Mouse (Mus musculus) adrenal gland, postnatal 25 days (tissue): ENCODE measurements around the gene H3f3a. TPM values are rescaled to one million over a fixed set of nuclear protein-coding genes. Genes with fewer than 3 reads are reported as not detected.
A peak's percentile ranks its signal among the peaks of the same experiment; 100 is the strongest.

Experiments
- DNase-seq: peaks from one replicate; pipeline ENCODE4 v3.0.0; 2021; ENCODE audit warnings: mixed read lengths
- total RNA-seq: library from RNA; stranded (reverse); gene quantifications from 2 replicates; pipeline ENCODE4 v1.2.3, GENCODE M21; 2021

Gene H3f3a
- total RNA-seq, 1 experiment from 2014 or later = 836 TPM

DNA sequence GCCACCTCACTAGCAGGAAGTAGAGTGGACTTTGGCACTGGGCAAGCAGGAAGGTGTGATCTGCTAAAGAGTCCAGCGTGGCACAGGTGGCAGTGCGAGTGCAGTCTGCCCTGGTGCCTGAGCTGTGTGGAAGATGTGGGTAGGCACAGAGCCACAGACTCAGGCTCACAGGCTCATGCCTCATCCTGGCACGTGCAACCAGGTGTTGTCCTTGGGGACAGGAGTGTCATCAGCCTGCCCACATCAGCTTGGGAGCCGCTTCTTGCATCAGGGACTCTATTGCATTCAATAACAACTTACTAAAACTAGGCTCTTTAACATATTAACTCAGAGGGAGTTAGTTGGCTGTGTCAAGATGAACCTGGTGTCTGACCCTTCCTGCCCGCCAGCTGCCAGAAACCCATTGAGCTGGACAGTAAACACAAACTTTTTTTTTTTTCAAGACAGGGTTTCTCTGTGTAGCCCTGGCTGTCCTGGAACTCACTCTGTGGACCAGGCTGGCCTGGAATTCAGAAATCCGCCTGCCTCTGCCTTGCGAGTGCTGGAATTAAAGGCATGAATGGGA lies 55.7 kb downstream of the H3f3a start:
- peak; percentile 33 for DNase-seq

DNA sequence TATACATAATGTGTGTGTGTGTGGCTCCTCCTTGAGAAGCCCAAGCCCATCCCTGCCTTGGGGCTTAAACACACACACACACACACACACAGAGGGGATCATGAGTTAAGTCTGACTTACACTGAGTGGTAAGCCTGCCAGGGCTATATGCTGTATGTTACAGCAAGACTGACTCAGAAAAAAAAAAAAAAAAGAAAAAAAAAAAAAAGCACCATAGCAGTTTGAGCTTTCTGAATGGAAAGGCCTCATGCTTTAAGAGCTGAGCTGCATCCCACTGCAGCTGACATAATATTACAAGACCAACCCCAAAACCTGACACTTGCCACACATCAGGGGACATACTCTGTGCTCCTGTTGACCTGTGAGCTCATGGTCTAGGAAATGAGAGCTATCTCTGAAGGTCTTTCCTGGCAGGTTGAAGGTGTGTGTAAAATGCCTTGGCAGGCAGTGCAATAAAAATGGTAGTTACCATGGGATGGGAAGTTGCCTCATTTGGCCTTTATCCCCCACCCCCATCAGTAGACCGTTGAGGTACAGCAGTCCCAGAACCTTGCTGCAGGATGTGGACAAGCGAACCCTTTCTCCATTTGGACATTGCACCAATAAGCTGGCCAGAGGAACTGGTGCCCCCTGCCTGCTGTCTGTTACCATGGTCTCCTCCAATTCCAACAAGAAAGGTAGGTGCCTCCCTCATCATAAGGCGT lies 56.3 kb downstream of the H3f3a start:
- DNase-seq = no peak

DNA sequence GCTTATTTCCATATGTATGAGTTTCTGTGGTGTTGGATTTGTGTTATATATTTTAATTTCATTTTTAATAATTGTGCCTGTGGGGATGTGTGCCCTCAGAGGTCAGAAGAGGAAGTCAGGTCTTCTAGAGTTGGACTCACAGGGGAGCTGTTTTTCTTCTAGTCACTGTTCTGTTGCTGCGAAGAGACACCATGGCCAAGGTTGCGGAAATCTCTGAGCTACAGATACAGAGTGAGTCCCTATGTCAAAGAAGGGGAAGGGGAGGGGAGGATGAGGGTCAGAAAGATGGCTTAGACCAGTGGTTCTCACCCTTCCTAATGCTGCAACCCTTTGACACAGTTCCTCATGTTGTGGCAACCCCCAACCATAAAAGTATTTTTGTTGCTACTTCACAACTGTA lies 57.0 kb downstream of the H3f3a start:
- DNase-seq = no peak

DNA sequence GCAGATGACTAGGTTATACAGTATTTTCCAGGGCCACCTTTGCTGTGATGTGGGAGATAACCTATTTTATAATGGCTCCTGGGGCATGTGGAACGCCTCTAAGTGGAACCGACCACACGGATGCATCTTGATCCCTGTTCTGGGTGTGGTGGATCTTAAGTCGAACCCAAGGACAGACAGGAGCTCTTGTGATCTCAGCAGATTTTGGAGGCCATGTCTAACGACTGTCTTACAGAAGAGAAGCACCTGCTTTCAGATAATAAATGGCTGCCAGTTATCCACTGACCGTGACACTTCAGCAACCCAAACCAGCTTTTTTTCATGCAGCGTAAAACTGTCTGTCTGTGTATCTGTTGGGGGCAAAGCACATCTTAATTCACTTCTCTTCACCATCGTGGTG lies 59.4 kb downstream of the H3f3a start:
- no peak for DNase-seq

DNA sequence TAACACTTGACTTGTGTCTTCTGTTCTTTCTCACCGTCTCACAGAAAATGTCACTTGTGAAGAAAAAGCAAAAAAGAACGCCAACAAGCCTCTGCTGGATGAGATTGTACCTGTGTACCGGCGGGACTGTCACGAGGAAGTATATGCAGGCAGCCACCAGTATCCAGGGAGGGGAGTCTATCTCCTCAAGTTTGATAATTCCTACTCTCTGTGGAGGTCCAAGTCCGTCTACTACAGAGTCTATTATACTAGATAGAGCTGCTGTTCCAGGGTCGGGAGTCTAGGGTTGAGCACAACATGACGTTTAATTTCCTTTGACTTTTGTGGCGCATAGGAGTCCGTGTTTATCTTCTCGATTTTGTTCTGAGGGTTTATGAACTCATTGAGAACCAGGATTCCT lies 61.6 kb downstream of the H3f3a start:
- DNase-seq = no peak

Other genes with a start within 250 kb of the H3f3a start
- gene Parp1, start 245.0 kb downstream of the H3f3a start, total RNA-seq = 92.2 and 114 TPM in 2 replicates
- gene Lin9, start 172.8 kb downstream of the H3f3a start, total RNA-seq = 7.5 and 9.3 TPM in 2 replicates
- not detected in 2 replicates for gene Mixl1, start 116.9 kb downstream of the H3f3a start, total RNA-seq
- 45.5 and 48.8 TPM in 2 replicates for gene Acbd3, start 87.9 kb downstream of the H3f3a start, total RNA-seq
- 21.7 and 26.0 TPM in 2 replicates for gene Sde2, start 37.2 kb upstream of the H3f3a start, total RNA-seq
- gene Lefty2, start 79.2 kb upstream of the H3f3a start, total RNA-seq = 0.38 and 0.73 TPM in 2 replicates
- gene Pycr2, start 90.3 kb upstream of the H3f3a start, total RNA-seq = 35.0 and 46.2 TPM in 2 replicates
- gene Lefty1, start 121.1 kb upstream of the H3f3a start, total RNA-seq = 6.1 and 9.5 TPM in 2 replicates
- 77.2 and 92.4 TPM in 2 replicates for gene Tmem63a, start 128.4 kb upstream of the H3f3a start, total RNA-seq
- 95.7 and 112 TPM in 2 replicates for gene Ephx1, start 207.0 kb upstream of the H3f3a start, total RNA-seq
- not detected in 2 replicates for gene 9130409I23Rik, start 237.3 kb upstream of the H3f3a start, total RNA-seq